Mouse (Mus musculus) CD4-positive naive resting alpha-beta T cell, adult 57 days (primary cell): ENCODE results near the gene Rabggtb. TPM values are rescaled to one million over a fixed set of nuclear protein-coding genes. Genes with fewer than 3 reads are reported as not detected.

Source experiments
- total RNA-seq: library from RNA; stranded (reverse); gene quantifications from one replicate; pipeline ENCODE4 v1.2.4, GENCODE M21; 2023

The Rabggtb gene
- total RNA-seq = 96.8 TPM

DNA sequence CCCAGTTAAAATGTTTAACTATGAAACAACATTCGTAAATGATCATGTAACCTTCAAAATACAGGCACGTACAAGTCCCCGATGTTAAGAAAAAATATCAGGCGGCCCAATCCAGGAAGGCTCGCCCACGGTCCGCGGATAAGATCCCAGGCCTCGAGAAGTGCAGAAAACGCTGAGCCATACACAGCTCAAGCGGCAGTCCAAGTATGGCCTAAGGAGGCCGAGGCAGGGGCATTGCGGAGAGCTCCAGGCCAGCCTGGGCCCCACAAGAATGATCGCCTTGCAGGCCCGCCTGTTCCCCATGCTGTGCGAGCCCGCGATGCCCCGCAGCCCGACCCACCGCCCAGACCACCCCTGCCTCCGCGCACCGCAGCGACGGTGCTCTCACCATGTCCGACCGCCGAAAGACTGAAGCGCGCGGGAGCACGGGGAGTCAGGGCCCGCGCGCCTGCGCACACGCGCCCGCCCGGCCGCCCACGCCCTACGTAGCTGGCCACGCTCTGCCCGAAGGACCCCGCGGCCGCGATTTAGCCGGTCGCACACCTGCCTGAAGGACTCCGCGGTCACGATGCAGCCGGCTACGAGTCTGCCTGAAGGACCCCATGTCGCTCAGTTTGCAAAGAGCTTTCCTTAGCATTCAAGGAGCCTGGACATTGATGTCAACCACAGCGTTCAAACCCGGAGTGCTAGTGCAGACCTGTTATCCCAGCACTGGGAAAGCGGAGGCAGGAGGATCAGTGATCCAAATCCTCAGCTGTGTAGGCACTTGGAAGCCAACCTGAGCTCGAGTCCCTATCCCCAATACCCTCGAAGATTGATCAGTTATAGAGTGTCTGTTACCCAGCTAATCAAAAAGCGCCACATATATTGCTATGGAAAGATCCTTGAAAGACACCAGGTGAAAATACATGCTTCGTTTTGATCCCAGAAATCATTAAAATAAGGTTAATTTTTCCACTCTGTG is at the start of gene Rabggtb:
Rabggtb (minus strand) TSS at position 464 of the 964 bp plus-strand sequence.

GRCm38 (mm10) chr3:153944335-153944990 is 31.7 kb upstream of the Rabggtb start, which contains the start of gene Acadm:
Acadm (minus strand) TSS chr3:153944632.

GRCm38 (mm10) chr3:153906136-153906871 is 6.5 kb downstream of the Rabggtb start, which contains the start of gene Msh4:
Msh4 (minus strand) TSS chr3:153906138.

Other genes starting within 250 kb of the Rabggtb start
- 4.6 TPM for gene St6galnac3, start 187.8 kb downstream of the Rabggtb start, total RNA-seq
- not detected for gene Asb17, start 68.8 kb downstream of the Rabggtb start, total RNA-seq
- gene Msh4, start 6.9 kb downstream of the Rabggtb start, total RNA-seq = 0.71 TPM
- gene Acadm, start 31.6 kb upstream of the Rabggtb start, total RNA-seq = 75.3 TPM
- gene Slc44a5, start 60.4 kb upstream of the Rabggtb start, total RNA-seq = not detected